Mouse (Mus musculus) kidney, adult 8-10 months (tissue): ENCODE data around the gene Prss3.
"Not testable (repeated sequence)": the region's sequence is repeated elsewhere in the genome, so short reads cannot be mapped to it uniquely, and the experiment has no call there.

Source experiments
- DNase-seq, 2 experiments: peaks; one replicate each; pipeline ENCODE4 v3.0.0; 2022

The Prss3 gene

DNA sequence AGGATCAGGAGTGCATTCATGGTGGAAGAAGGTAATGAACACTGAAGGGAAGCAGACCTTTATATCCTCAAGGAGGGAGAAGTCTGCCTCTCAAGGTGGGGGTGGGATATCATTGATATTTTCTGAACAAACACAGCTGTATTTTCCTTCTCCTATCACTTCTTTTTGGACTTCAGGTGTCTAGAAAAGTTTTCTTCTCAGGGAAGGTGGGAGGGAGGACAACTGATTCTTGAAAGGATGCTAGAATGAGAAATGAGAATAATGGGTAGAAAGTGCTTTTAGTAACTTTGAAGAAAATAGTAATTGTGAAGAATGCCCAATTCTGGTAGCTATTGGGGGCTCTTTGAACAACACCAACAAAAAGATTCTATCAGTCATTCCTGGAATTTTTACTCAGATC is at the start of gene Prss3:
TSS of gene Prss3 (minus strand) at position 101 of the 400 bp plus-strand sequence.
- DNase-seq, result not testable (repeated sequence)

- not testable (repeated sequence) for DNase-seq
These were observed 14.6 kb upstream of the Prss3 start, which contains the start of gene Gm5771 for GRCm38 (mm10) chr6:41392056-41392455. Gene Gm5771, plus strand, starts transcription at chr6:41392356.

DNA sequence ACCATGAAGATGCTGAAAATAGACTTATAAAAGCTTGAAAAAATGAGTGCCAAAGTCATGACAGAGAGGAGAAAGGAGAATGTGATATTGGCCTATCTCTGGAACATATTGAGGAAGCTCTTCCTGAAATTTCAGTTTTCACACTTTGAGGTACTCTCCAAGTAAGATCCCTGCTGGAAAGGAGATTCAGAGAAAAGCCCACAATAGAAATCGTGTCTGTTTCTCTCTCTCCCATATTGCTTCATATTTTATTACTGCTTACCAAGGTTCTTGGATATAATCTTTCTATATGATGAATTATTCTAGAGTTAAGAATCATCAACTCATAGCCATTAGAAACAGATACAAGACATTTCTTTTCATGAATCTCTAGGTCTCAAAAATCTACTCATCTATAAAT is 14.2 kb upstream of the Prss3 start:
- not testable (repeated sequence) for DNase-seq

- no peak for DNase-seq
These were observed 9.3 kb upstream of the Prss3 start for GRCm38 (mm10) chr6:41386781-41387180.

- not testable (repeated sequence) for DNase-seq
These were observed 3.7 kb downstream of the Prss3 start for GRCm38 (mm10) chr6:41373772-41374171.

GRCm38 (mm10) chr6:41353932-41354331 is 23.5 kb downstream of the Prss3 start, which contains the start of gene Try10:
Gene Try10, plus strand, starts transcription at chr6:41354105.
- no peak for DNase-seq
